Mouse (Mus musculus) MEL (cell line): ENCODE data around the gene Dlat.

ENCODE experiments used
- CTCF ChIP-seq, 3 experiments: IDR thresholded peaks in 2 of 3; conservative IDR thresholded peaks in 1 of 3; 2 replicates each; pipeline ENCODE4 v1.5.1; 2011 to 2012; ENCODE audit warnings: low read length in 3 of 3, low read depth in 2 of 3, mild to moderate bottlenecking in 2 of 3, improper control_type of control experiment in 1 of 3, inconsistent platforms in 1 of 3, mixed read lengths in 1 of 3, moderate library complexity in 1 of 3; ENCODE audit not compliant: control insufficient read depth in 1 of 3, insufficient read depth in 1 of 3, poor library complexity in 1 of 3, severe bottlenecking in 1 of 3
- E2F4 ChIP-seq: IDR thresholded peaks from 2 replicates; pipeline ENCODE4 v1.6.1; 2011; ENCODE audit warnings: low read depth, low read length, improper control_type of control experiment, borderline replicate concordance
- ELF1 ChIP-seq: IDR thresholded peaks from 2 replicates; pipeline ENCODE4 v1.6.1; 2014; ENCODE audit warnings: low read depth, mild to moderate bottlenecking, inconsistent platforms, low read length, improper control_type of control experiment, moderate library complexity
- GATA1 ChIP-seq: IDR thresholded peaks from 2 replicates; pipeline ENCODE4 v1.6.1; 2011; ENCODE audit warnings: low read depth, low read length, improper control_type of control experiment
- MAFK ChIP-seq: IDR thresholded peaks from 2 replicates; pipeline ENCODE4 v1.6.1; 2011; ENCODE audit warnings: low read depth, mild to moderate bottlenecking, low read length, improper control_type of control experiment, borderline replicate concordance
- MAX ChIP-seq: IDR thresholded peaks from 2 replicates; pipeline ENCODE4 v1.6.1; 2011; ENCODE audit warnings: low read length, improper control_type of control experiment
- MAZ ChIP-seq: IDR thresholded peaks from 2 replicates; pipeline ENCODE4 v1.6.1; 2012; ENCODE audit warnings: low read depth, mild to moderate bottlenecking, inconsistent platforms, low read length, improper control_type of control experiment
- MEF2A ChIP-seq: IDR thresholded peaks from 2 replicates; pipeline ENCODE4 v1.6.1; 2014; ENCODE audit warnings: low read depth, mild to moderate bottlenecking, inconsistent platforms, low read length, improper control_type of control experiment; ENCODE audit not compliant: poor library complexity, insufficient replicate concordance, severe bottlenecking; ENCODE audit errors: extremely low read depth
- POLR2A ChIP-seq, 2 experiments: IDR thresholded peaks; 2 replicates each; pipeline ENCODE4 v1.6.1; 2011 to 2012; ENCODE audit warnings: low read length in 2 of 2, mild to moderate bottlenecking in 2 of 2, control low read depth in 1 of 2, improper control_type of control experiment in 1 of 2, low read depth in 1 of 2, moderate library complexity in 1 of 2; ENCODE audit not compliant: control insufficient read depth in 1 of 2, insufficient read depth in 1 of 2, poor library complexity in 1 of 2
- POLR2AphosphoS2 ChIP-seq: IDR thresholded peaks from 2 replicates; pipeline ENCODE4 v1.6.1; 2011; ENCODE audit warnings: low read length, improper control_type of control experiment
- POLR2AphosphoS5 ChIP-seq: IDR thresholded peaks from 2 replicates; pipeline ENCODE4 v1.6.1; 2012; ENCODE audit warnings: low read depth, borderline replicate concordance, mild to moderate bottlenecking, inconsistent platforms, low read length, moderate library complexity, mixed read lengths
- ZKSCAN1 ChIP-seq: IDR thresholded peaks from 2 replicates; pipeline ENCODE4 v1.6.1; 2012; ENCODE audit warnings: low read depth, mild to moderate bottlenecking, inconsistent platforms, low read length, improper control_type of control experiment, moderate library complexity

DNA sequence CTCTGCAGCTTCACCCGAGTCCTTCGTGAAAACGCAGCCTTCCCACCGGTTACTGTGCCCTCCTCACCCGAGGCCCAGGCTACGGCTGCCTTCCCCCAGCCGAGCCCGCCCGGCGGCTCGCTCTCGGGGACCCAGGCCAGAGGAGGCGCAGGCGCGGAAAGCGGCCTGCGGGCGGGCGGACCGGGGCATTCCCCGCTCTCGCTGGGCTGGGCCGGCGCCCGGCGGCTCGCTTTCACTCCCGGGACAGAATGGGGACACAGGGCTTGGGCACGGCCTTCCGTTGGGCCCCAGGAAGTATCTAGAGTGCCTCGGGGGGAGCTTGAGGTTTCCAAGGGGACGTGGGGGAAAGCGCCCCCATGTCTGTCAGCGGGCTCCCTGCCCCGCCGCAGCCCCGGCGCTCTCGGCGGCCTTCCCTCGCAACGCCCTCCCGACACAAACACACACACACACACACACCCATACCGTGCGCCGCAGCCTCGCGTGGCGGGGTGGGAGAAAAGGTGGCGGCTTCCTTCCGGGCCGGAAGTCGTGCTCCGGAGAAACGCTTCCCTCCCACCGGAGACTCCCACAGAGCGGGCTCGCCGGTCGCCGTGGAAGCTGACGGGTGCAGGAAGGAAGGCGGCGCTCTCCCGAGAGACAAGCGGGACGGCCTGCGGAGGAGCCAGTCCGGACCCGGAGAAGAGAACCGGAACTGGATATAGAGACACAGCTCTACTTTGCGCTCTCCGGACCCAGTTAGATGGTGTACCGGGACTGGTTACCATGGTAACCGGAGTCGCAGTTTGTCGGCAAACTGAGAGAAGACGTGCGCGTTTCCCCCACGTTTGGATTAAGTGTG is 42.6 kb downstream of the Dlat start, which contains the start of the genes Pih1d2 and Nkapd1:
- TF ChIP-seq ELF1 (peak; percentile 63; the same call in 1 of the 2 replicates), E2F4 (0 out of 2 replicates have a peak, but pooled peaks have one; percentile 22), ZKSCAN1 (no peak), POLR2AphosphoS5 (no peak), POLR2AphosphoS2 (peak; percentile 61), MAFK (no peak), CTCF (IDR thresholded peaks at IDR 0.05 in 2 of 3, conservative IDR thresholded peaks at IDR 0.05 in 1 of 3; ENCODE audit: control insufficient read depth in 1 of 3, insufficient read depth in 1 of 3, low read depth in 2 of 3, low read length in 3 of 3, poor library complexity in 1 of 3, severe bottlenecking in 1 of 3) (no peak), MEF2A (no peak), POLR2A (IDR thresholded peaks at IDR 0.05; ENCODE audit: control insufficient read depth in 1 of 2, insufficient read depth in 1 of 2, low read depth in 1 of 2, low read length in 2 of 2, poor library complexity in 1 of 2) (peak; percentile 76 to 82), MAZ (0 out of 2 replicates have a peak, but pooled peaks have one; percentile 49), GATA1 (no peak), MAX (peak; percentile 84)
